Mouse (Mus musculus) CH12.LX (cell line): ENCODE data around the gene Slain1. TPM values are rescaled to one million over a fixed set of nuclear protein-coding genes. Genes with fewer than 3 reads are reported as not detected.

ENCODE experiments used
- DNase-seq: peaks from one replicate; pipeline ENCODE4 v3.0.0-alpha.2; 2013; ENCODE audit errors: extremely low read depth
- H3K27ac ChIP-seq: 2 replicates; pipeline ENCODE4 v1.5.1; 2012; ENCODE audit warnings: low read depth, mild to moderate bottlenecking, control low read depth, moderate library complexity; ENCODE audit not compliant: insufficient read depth
- H3K27me3 ChIP-seq: replicated peaks from 2 replicates; pipeline ENCODE3; 2012; ENCODE audit warnings: inconsistent platforms
- H3K36me3 ChIP-seq, 2 experiments: replicated peaks in 1 of 2; 2 replicates each; pipeline versions ENCODE3 to v1.6.1; 2012; ENCODE audit warnings: inconsistent platforms in 1 of 2, low read length in 1 of 2, mild to moderate bottlenecking in 1 of 2, mixed read lengths in 1 of 2, moderate library complexity in 1 of 2; ENCODE audit not compliant: control insufficient read depth in 1 of 2, insufficient read depth in 1 of 2
- H3K4me1 ChIP-seq, 2 experiments: 2 replicates each; pipeline ENCODE4 v1.6.1; 2012; ENCODE audit warnings: inconsistent platforms in 1 of 2, moderate library complexity in 1 of 2; ENCODE audit not compliant: insufficient read depth in 2 of 2, control insufficient read depth in 1 of 2
- H3K4me2 ChIP-seq: 2 replicates; pipeline ENCODE4 v1.6.1; 2012; ENCODE audit warnings: low read depth, mild to moderate bottlenecking, control low read depth; ENCODE audit not compliant: poor library complexity, insufficient read depth, severe bottlenecking
- H3K4me3 ChIP-seq, 3 experiments: fragments of 150-350 bp in 1 of 3; sonication (generic) in 1 of 3; replicated peaks in 1 of 3; 2 replicates each; pipeline versions ENCODE3 to v1.5.1; 2011 to 2012; ENCODE audit warnings: low read depth in 2 of 3, low read length in 2 of 3, mild to moderate bottlenecking in 2 of 3, moderate library complexity in 2 of 3, control low read depth in 1 of 3, improper control_type of control experiment in 1 of 3, inconsistent platforms in 1 of 3, mixed read lengths in 1 of 3; ENCODE audit not compliant: poor library complexity in 1 of 3
- H3K79me2 ChIP-seq: replicated peaks from 2 replicates; pipeline ENCODE4 v1.6.1; 2012; ENCODE audit warnings: mild to moderate bottlenecking, moderate library complexity; ENCODE audit not compliant: control insufficient read depth, poor library complexity, insufficient read depth, severe bottlenecking; ENCODE audit errors: extremely low read depth
- H3K9ac ChIP-seq: 2 replicates; pipeline ENCODE4 v1.6.1; 2012; ENCODE audit warnings: low read depth, mild to moderate bottlenecking, control low read depth, moderate library complexity; ENCODE audit not compliant: insufficient read depth
- H3K9me3 ChIP-seq: replicated peaks from 2 replicates; pipeline ENCODE3; 2012; ENCODE audit warnings: low read length, inconsistent platforms, mixed read lengths
- BHLHE40 ChIP-seq: IDR thresholded peaks from 2 replicates; pipeline ENCODE4 v1.6.1; 2011; ENCODE audit warnings: mild to moderate bottlenecking, low read depth, low read length, improper control_type of control experiment
- CTCF ChIP-seq, 2 experiments: IDR thresholded peaks in 1 of 2; conservative IDR thresholded peaks in 1 of 2; 2 replicates each; pipeline ENCODE4 v1.5.1; 2011 to 2012; ENCODE audit warnings: low read depth in 2 of 2, low read length in 2 of 2, improper control_type of control experiment in 1 of 2, inconsistent platforms in 1 of 2, mild to moderate bottlenecking in 1 of 2, moderate library complexity in 1 of 2
- ELF1 ChIP-seq: IDR thresholded peaks from 2 replicates; pipeline ENCODE4 v1.6.1; 2014; ENCODE audit warnings: low read depth, mild to moderate bottlenecking, inconsistent platforms, low read length, improper control_type of control experiment
- EP300 ChIP-seq: IDR thresholded peaks from 2 replicates; pipeline ENCODE4 v1.6.1; 2011; ENCODE audit warnings: low read length, improper control_type of control experiment
- ETS1 ChIP-seq: conservative IDR thresholded peaks from 2 replicates; pipeline ENCODE4 v1.6.1; 2012; ENCODE audit warnings: low read depth, mild to moderate bottlenecking, inconsistent platforms, low read length, improper control_type of control experiment, moderate library complexity
- HCFC1 ChIP-seq: IDR thresholded peaks from 2 replicates; pipeline ENCODE4 v1.6.1; 2012; ENCODE audit warnings: low read depth, mild to moderate bottlenecking, inconsistent platforms, low read length, improper control_type of control experiment
- IRF4 ChIP-seq: IDR thresholded peaks from 2 replicates; pipeline ENCODE4 v1.6.1; 2014; ENCODE audit warnings: low read depth, mild to moderate bottlenecking, inconsistent platforms, low read length, improper control_type of control experiment
- JUN ChIP-seq: IDR thresholded peaks from 2 replicates; pipeline ENCODE4 v1.6.1; 2011; ENCODE audit warnings: low read depth, mild to moderate bottlenecking, low read length, improper control_type of control experiment, moderate library complexity; ENCODE audit not compliant: insufficient read depth
- JUND ChIP-seq: conservative IDR thresholded peaks from 2 replicates; pipeline ENCODE4 v1.6.1; 2011; ENCODE audit warnings: low read depth, low read length, improper control_type of control experiment
- KAT2A ChIP-seq: IDR thresholded peaks from 2 replicates; pipeline ENCODE4 v1.6.1; 2012; ENCODE audit warnings: low read length, improper control_type of control experiment, inconsistent platforms; ENCODE audit not compliant: insufficient replicate concordance
- MAFK ChIP-seq: IDR thresholded peaks from 2 replicates; pipeline ENCODE4 v1.6.1; 2011; ENCODE audit warnings: low read length, improper control_type of control experiment; ENCODE audit not compliant: insufficient replicate concordance
- MAX ChIP-seq: IDR thresholded peaks from 2 replicates; pipeline ENCODE4 v1.6.1; 2011; ENCODE audit warnings: low read length, improper control_type of control experiment
- MEF2A ChIP-seq: IDR thresholded peaks from 2 replicates; pipeline ENCODE4 v1.6.1; 2014; ENCODE audit warnings: low read depth, mild to moderate bottlenecking, inconsistent platforms, low read length, improper control_type of control experiment, borderline replicate concordance
- MYC ChIP-seq: IDR thresholded peaks from 2 replicates; pipeline ENCODE4 v1.6.1; 2011; ENCODE audit warnings: low read depth, mild to moderate bottlenecking, improper control_type of control experiment, low read length
- NELFE ChIP-seq: IDR thresholded peaks from 2 replicates; pipeline ENCODE4 v1.6.1; 2011; ENCODE audit warnings: low read depth, low read length, improper control_type of control experiment
- PAX5 ChIP-seq: IDR thresholded peaks from 2 replicates; pipeline ENCODE4 v1.6.1; 2012; ENCODE audit warnings: low read length, inconsistent platforms, mixed read lengths
- POLR2A ChIP-seq: IDR thresholded peaks from 2 replicates; pipeline ENCODE4 v1.6.1; 2011; ENCODE audit warnings: low read depth, mild to moderate bottlenecking, improper control_type of control experiment, low read length
- POLR2AphosphoS2 ChIP-seq: IDR thresholded peaks from 2 replicates; pipeline ENCODE4 v1.6.1; 2011; ENCODE audit warnings: low read depth, low read length, improper control_type of control experiment
- RAD21 ChIP-seq: IDR thresholded peaks from 2 replicates; pipeline ENCODE4 v1.6.1; 2011; ENCODE audit warnings: low read depth, mild to moderate bottlenecking, low read length, improper control_type of control experiment, moderate library complexity
- RCOR1 ChIP-seq: conservative IDR thresholded peaks from 2 replicates; pipeline ENCODE4 v1.6.1; 2012; ENCODE audit warnings: low read depth, mild to moderate bottlenecking, inconsistent platforms, low read length, improper control_type of control experiment
- SIN3A ChIP-seq: IDR thresholded peaks from 2 replicates; pipeline ENCODE4 v1.6.1; 2012; ENCODE audit warnings: low read length, improper control_type of control experiment, inconsistent platforms
- SMC3 ChIP-seq: IDR thresholded peaks from 2 replicates; pipeline ENCODE4 v1.6.1; 2011; ENCODE audit warnings: low read depth, low read length, improper control_type of control experiment
- TBP ChIP-seq: conservative IDR thresholded peaks from 2 replicates; pipeline ENCODE4 v1.6.1; 2011; ENCODE audit warnings: low read depth, low read length, improper control_type of control experiment
- TCF12 ChIP-seq: IDR thresholded peaks from 2 replicates; pipeline ENCODE4 v1.6.1; 2014; ENCODE audit warnings: low read depth, mild to moderate bottlenecking, inconsistent platforms, low read length, improper control_type of control experiment
- USF1 ChIP-seq: IDR thresholded peaks from 2 replicates; pipeline ENCODE4 v1.6.1; 2014; ENCODE audit warnings: low read depth, mild to moderate bottlenecking, inconsistent platforms, low read length, improper control_type of control experiment
- USF2 ChIP-seq: conservative IDR thresholded peaks from 2 replicates; pipeline ENCODE4 v1.6.1; 2011; ENCODE audit warnings: low read depth, low read length, improper control_type of control experiment
- ZC3H11A ChIP-seq: IDR thresholded peaks from 2 replicates; pipeline ENCODE4 v1.6.1; 2012; ENCODE audit warnings: low read depth, mild to moderate bottlenecking, inconsistent platforms, low read length, improper control_type of control experiment
- ZKSCAN1 ChIP-seq: IDR thresholded peaks from 2 replicates; pipeline ENCODE4 v1.6.1; 2012; ENCODE audit warnings: low read depth, inconsistent platforms, low read length, improper control_type of control experiment, borderline replicate concordance
- ZMIZ1 ChIP-seq: IDR thresholded peaks from 2 replicates; pipeline ENCODE4 v1.6.1; 2012; ENCODE audit warnings: low read depth, mild to moderate bottlenecking, inconsistent platforms, low read length, improper control_type of control experiment
- ZNF384 ChIP-seq: IDR thresholded peaks from 2 replicates; pipeline ENCODE4 v1.6.1; 2012; ENCODE audit warnings: low read depth, low read length, improper control_type of control experiment, inconsistent platforms
- dilution Hi-C: fragments of 300-500 bp; cut with MboI; formaldehyde crosslinking; loops from 2 replicates; pipeline ENCODE4 v1.14.3; 2020; ENCODE audit warnings: low sequenced_read_pairs; ENCODE audit not compliant: extremely low pct_unique_long_range_greater_than_20kb, extremely low pct_ligation_motif_present
- in situ Hi-C: fragments of 300-500 bp; cut with MboI; formaldehyde crosslinking; loops from 3 replicates; pipeline ENCODE4 v1.14.3; 2019; ENCODE audit warnings: low sequenced_read_pairs, low pct_ligation_motif_present, low pct_unique_long_range_greater_than_20kb, mixed read lengths
- polyA plus RNA-seq: library from polyadenylated mRNA; unstranded; fragments of >175 nt; gene quantifications from 2 replicates; pipeline ENCODE4 v1.2.1, GENCODE M21; 2012; ENCODE audit warnings: low read depth; ENCODE audit not compliant: insufficient read length
- total RNA-seq, 2 experiments: library from RNA; depleted of rRNA; stranded (reverse); fragments of 300-350 nt in 1 of 2; fragments of >200 nt in 1 of 2; gene quantifications; 2 replicates each; pipeline ENCODE4 v1.2.3; 2012 to 2014

The Slain1 gene
- total and polyA plus RNA-seq, 3 experiments = 13.1 to 15.9 (median 13.6) TPM

GRCm38 (mm10) chr14:103614272-103614587 is 35.8 kb upstream of the Slain1 start:
- H3K4me3 ChIP-seq = no peak overlapping the region
- no peak overlapping the region for H3K4me2 ChIP-seq
- no peak for TF ChIP-seq KAT2A
- no peak for TF ChIP-seq ZNF384
- no peak for TF ChIP-seq POLR2A
- TF ChIP-seq ELF1 = no peak
- H3K36me3 ChIP-seq = no peaks in the 10 kb centered on the region
- no peaks in the 10 kb centered on the region for H3K27me3 ChIP-seq
- in situ Hi-C loops (no loop called here), dilution Hi-C loops (no loop called here)
- peaks cover 3 to 5% of the 10 kb centered on the region in 2 experiments; a peak in 2 of 4 replicates for H3K4me1 ChIP-seq
- no peak overlapping the region for H3K27ac ChIP-seq
- H3K9me3 ChIP-seq = no peaks in the 10 kb centered on the region
- no peaks in the 10 kb centered on the region for H3K79me2 ChIP-seq
- no peak overlapping the region for H3K9ac ChIP-seq
- DNase-seq = no peak

GRCm38 (mm10) chr14:103619756-103620155 is 30.3 kb upstream of the Slain1 start:
- H3K36me3 ChIP-seq = no peaks in the 10 kb centered on the region
- in situ Hi-C loops = loop anchor here (5.0 kb wide), 1 partner anchor 52 kb away; no protein-coding TSS in a partner anchor
- no peak overlapping the region for H3K9ac ChIP-seq
- H3K4me3 ChIP-seq = no peak overlapping the region
- peak overlapping the region; percentile 62 for H3K4me2 ChIP-seq
- peak; percentile 72 for DNase-seq
- H3K79me2 ChIP-seq = no peaks in the 10 kb centered on the region
- TF ChIP-seq NELFE = 0 out of 2 replicates have a peak, but pooled peaks have one; percentile 29
- no peak for TF ChIP-seq PAX5
- peak; percentile 51; the same call in 1 of the 2 replicates for TF ChIP-seq ETS1
- TF ChIP-seq BHLHE40 = peak; percentile 65
- TF ChIP-seq MYC = peak; percentile 48; the same call in 1 of the 2 replicates
- TF ChIP-seq POLR2A = no peak; the same call in 1 of the 2 replicates
- no peak for TF ChIP-seq RAD21
- 0 out of 2 replicates have a peak, but pooled peaks have one; percentile 4 for TF ChIP-seq SMC3
- no peak for TF ChIP-seq POLR2AphosphoS2
- TF ChIP-seq ZMIZ1 = 0 out of 2 replicates have a peak, but pooled peaks have one; percentile 30
- TF ChIP-seq TCF12 = peak; percentile 32; the same call in 1 of the 2 replicates
- peak; percentile 83; the same call in 1 of the 2 replicates for TF ChIP-seq RCOR1
- TF ChIP-seq TBP = no peak
- peak; percentile 95 for TF ChIP-seq JUND
- no peak for TF ChIP-seq CTCF (conservative IDR thresholded peaks at IDR 0.05 in 1 of 2, IDR thresholded peaks at IDR 0.05 in 1 of 2; ENCODE audit: low read depth in 2 of 2, low read length in 2 of 2)
- peak; percentile 37; the same call in 1 of the 2 replicates for TF ChIP-seq MAX
- TF ChIP-seq MAFK = peak; percentile 24; the same call in 1 of the 2 replicates
- no peak for TF ChIP-seq USF1
- no peak for TF ChIP-seq ZKSCAN1
- TF ChIP-seq JUN = peak; percentile 90
- peak; percentile 64 for TF ChIP-seq SIN3A
- TF ChIP-seq IRF4 = peak; percentile 96
- TF ChIP-seq USF2 = no peak
- TF ChIP-seq ZNF384 = no peak
- no peak for TF ChIP-seq HCFC1
- no peak for TF ChIP-seq ZC3H11A
- TF ChIP-seq EP300 = peak; percentile 92
- TF ChIP-seq MEF2A = peak; percentile 80; the same call in 1 of the 2 replicates
- H3K27me3 ChIP-seq = no peaks in the 10 kb centered on the region
- peaks cover 10% of the 10 kb centered on the region in 2 experiments; a peak in 3 of 4 replicates for H3K4me1 ChIP-seq
- no peaks in the 10 kb centered on the region for H3K9me3 ChIP-seq
- peak overlapping the region; percentile 46 for H3K27ac ChIP-seq
- dilution Hi-C loops = no loop called here
